Mouse (Mus musculus) right cerebral cortex, postnatal 25 days (tissue): ENCODE results near the gene Gm853.

Source experiments
- DNase-seq: peaks from one replicate; pipeline ENCODE4 v3.0.0; 2022

The Gm853 gene

GRCm38 (mm10) chr4:130173060-130173822 is 49.0 kb downstream of the Gm853 start:
- no peak for DNase-seq

- no peak for DNase-seq
Observed at GRCm38 (mm10) chr4:130171951-130172765, 50.0 kb downstream of the Gm853 start.

GRCm38 (mm10) chr4:130170362-130170761 is 51.8 kb downstream of the Gm853 start:
- DNase-seq = no peak

- no peak for DNase-seq
Observed at GRCm38 (mm10) chr4:130169411-130169971, 52.7 kb downstream of the Gm853 start.

- DNase-seq = no peak
Observed at GRCm38 (mm10) chr4:130168280-130169183, 53.7 kb downstream of the Gm853 start.

GRCm38 (mm10) chr4:130167814-130168213 is 54.4 kb downstream of the Gm853 start:
- DNase-seq = no peak

GRCm38 (mm10) chr4:130167321-130167720 is 54.9 kb downstream of the Gm853 start:
- DNase-seq = no peak

- DNase-seq = no peak
Observed at GRCm38 (mm10) chr4:130166592-130166991, 55.6 kb downstream of the Gm853 start.

GRCm38 (mm10) chr4:130166061-130166460 is 56.1 kb downstream of the Gm853 start:
- DNase-seq = no peak

- no peak for DNase-seq
Observed at GRCm38 (mm10) chr4:130164121-130164520, 58.1 kb downstream of the Gm853 start.

GRCm38 (mm10) chr4:130163391-130163861 is 58.8 kb downstream of the Gm853 start:
- DNase-seq = no peak

- no peak for DNase-seq
Observed at GRCm38 (mm10) chr4:130161349-130161748, 60.9 kb downstream of the Gm853 start.
